Mouse (Mus musculus) intestine, postnatal 0 days (tissue): Measurements from ENCODE around the gene Klf6. TPM values are rescaled to one million over a fixed set of nuclear protein-coding genes. Genes with fewer than 3 reads are reported as not detected.

Experiments used
- ATAC-seq: fragments of 200-750 bp; cut with Nextera tagmentation; 2 replicates; pipeline ENCODE4 v1.8.0; 2017; ENCODE audit warnings: mild to moderate bottlenecking, moderate TSS enrichment, moderate library complexity
- H3K27ac ChIP-seq: fragments of 300-500 bp; sonication (generic); 2 replicates; pipeline ENCODE4 v1.5.1; 2014; ENCODE audit warnings: mild to moderate bottlenecking, low read depth, low read length, moderate library complexity
- H3K27me3 ChIP-seq: fragments of 300-500 bp; sonication (generic); replicated peaks from 2 replicates; pipeline ENCODE4 v1.6.1; 2014; ENCODE audit warnings: low read length, mixed read lengths; ENCODE audit not compliant: control insufficient read depth, insufficient read depth
- H3K36me3 ChIP-seq: fragments of 300-500 bp; sonication (generic); 2 replicates; pipeline ENCODE4 v1.6.1; 2014; ENCODE audit warnings: mild to moderate bottlenecking, moderate library complexity; ENCODE audit not compliant: control insufficient read depth, insufficient read depth
- H3K4me1 ChIP-seq: fragments of 300-500 bp; sonication (generic); replicated peaks from 2 replicates; pipeline ENCODE4 v1.6.1; 2014; ENCODE audit warnings: antibody characterized with exemption, low read length, mixed read lengths; ENCODE audit not compliant: control insufficient read depth, insufficient read depth
- H3K4me2 ChIP-seq: fragments of 300-500 bp; sonication (generic); replicated peaks from 2 replicates; pipeline ENCODE4 v1.6.1; 2014; ENCODE audit warnings: low read depth, mild to moderate bottlenecking, moderate library complexity
- H3K4me3 ChIP-seq: fragments of 300-500 bp; sonication (generic); 2 replicates; pipeline ENCODE4 v1.5.1; 2014; ENCODE audit warnings: low read depth, low read length
- H3K9ac ChIP-seq: fragments of 300-500 bp; sonication (generic); 2 replicates; pipeline ENCODE4 v1.6.1; 2014; ENCODE audit warnings: mild to moderate bottlenecking, low read depth, low read length
- H3K9me3 ChIP-seq: fragments of 300-500 bp; sonication (generic); 2 replicates; pipeline ENCODE4 v1.6.1; 2016; ENCODE audit warnings: mixed run types; ENCODE audit not compliant: control insufficient read depth
- CTCF ChIP-seq: sonication (generic); IDR thresholded peaks from 2 replicates; pipeline ENCODE4 v1.5.1; 2016; ENCODE audit warnings: low read depth, mild to moderate bottlenecking, control low read depth, antibody characterized with exemption, moderate library complexity
- WGBS: fragments of 180-500 bp; shearing (Covaris S2); extraction: QIAGEN DNeasy Blood & Tissue Kit; methylation state at CpG from one replicate; pipeline ENCODE4 v1.1.7; 2014; 5-methylcytosine and 5-hydroxymethylcytosine counted together
- polyA plus RNA-seq: library from polyadenylated mRNA; unstranded; fragments of >200 nt; fragmentation: Nextera tagmentation; extraction: Ambion mirVana; gene quantifications from 2 replicates; pipeline ENCODE4 v1.2.1, GENCODE M21; 2015

The Klf6 gene
- polyA plus RNA-seq, 1 experiment from 2014 or later, result 64.4 TPM

DNA sequence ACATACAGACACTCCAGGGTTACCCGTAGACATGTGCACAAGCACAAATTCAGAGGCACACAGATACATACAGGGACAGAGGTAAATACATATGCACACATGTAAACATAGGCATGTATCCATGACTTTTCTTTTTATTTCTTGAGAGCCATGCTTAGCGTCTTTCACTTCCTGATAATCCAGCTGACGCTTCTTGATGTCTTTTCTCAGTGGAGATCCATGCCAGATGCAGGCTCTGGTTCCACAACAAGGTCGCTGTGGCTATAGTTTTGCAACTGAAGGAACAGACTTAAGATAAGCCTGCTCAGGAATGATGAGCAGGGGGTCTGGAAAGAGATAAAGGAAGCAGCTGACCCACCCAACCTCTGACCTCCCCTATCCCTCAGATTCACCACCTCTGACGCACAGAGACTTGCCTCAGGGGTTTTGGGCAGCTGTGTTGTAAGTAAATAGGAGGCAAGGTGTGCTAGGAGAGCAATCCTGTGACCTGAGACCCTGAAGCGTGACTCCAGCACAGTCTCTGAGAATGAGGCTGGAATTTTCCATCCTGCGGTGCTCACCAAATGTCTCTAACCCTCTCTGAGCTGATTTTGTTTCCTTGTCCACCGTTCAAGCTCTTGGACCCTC is 37.0 kb upstream of the Klf6 start:
- no peak overlapping the region for H3K4me2 ChIP-seq
- H3K36me3 ChIP-seq, result no peaks in the 10 kb centered on the region
- H3K9ac ChIP-seq, result no peak overlapping the region
- TF ChIP-seq CTCF, result no peak
- H3K4me3 ChIP-seq, result no peak overlapping the region
- H3K9me3 ChIP-seq, result no peaks in the 10 kb centered on the region
- H3K27me3 ChIP-seq, result no peaks in the 10 kb centered on the region
- no peak overlapping the region for H3K27ac ChIP-seq
- ATAC-seq, result no peak
- 76% methylated on average over 8 of the region's 8 CpGs for WGBS
- peaks cover 6% of the 10 kb centered on the region for H3K4me1 ChIP-seq

DNA sequence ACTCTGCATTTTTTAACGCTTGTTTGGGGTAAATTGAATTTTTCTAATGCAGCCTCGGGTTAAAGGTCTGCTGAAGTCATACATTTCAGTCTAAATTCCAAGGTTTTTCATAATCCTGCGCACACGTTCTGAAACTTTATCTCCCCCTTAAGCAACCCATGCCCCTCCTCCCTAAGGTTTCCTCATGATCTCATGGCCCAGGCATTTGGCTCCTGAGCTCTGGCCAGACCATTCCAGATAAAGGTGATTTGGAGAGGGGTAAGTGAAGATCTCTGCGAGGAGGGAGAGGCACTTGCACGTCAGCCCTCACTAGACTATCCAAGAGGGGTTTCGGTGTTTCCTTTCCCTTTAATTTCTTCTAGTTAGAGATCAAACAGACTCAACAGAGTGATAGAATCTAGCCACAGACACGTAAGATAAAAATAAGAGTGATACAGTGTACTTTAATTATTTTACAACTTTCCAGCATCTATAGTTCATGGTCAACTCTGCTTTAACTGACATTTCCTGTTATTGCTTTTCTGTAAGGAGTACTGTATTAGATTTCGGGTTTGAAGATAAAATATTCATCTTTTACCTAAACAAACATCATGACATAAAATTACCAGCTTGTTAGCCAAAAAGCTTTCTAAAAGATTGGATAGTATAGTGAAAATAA is 35.0 kb upstream of the Klf6 start:
- peak overlapping the region; percentile 50 for H3K4me2 ChIP-seq
- ATAC-seq, result peak; percentile 70
- no peak overlapping the region for H3K27ac ChIP-seq

DNA sequence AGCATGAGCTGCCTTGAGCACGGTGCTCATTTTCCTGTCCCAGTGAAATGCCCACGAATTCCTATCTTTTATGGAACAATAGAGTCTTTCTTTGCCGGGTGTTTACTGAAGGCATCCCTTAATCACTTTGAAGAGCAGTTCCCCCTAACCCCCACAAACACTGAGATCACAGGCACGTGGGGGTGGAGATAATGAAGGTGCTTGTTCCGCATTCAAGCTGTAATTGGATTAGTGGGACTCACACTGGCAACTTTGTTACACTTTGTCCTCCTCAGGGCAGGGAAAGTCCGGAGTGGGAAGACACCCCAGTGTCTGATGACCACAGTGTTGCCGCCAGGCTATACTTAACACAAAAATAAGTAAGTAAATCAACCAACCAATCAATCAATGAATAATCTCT is 29.3 kb upstream of the Klf6 start:
- Histone ChIP-seq H3K36me3 (no peaks in the 10 kb centered on the region), H3K9me3 (no peaks in the 10 kb centered on the region), H3K4me3 (no peak overlapping the region), H3K27ac (no peak overlapping the region), H3K4me2 (no peak overlapping the region; the same call in 1 of the 2 replicates), H3K27me3 (no peaks in the 10 kb centered on the region), H3K4me1 (no peaks in the 10 kb centered on the region), H3K9ac (no peak overlapping the region)
- TF ChIP-seq CTCF, result no peak
- ATAC-seq, result peak; percentile 78
- WGBS, result 21% methylated on average over 7 of the region's 7 CpGs

More for the DNA sequence above, 35.0 kb upstream of the Klf6 start:
- Histone ChIP-seq H3K9me3 (no peaks in the 10 kb centered on the region), H3K4me3 (no peak overlapping the region), H3K9ac (no peak overlapping the region), H3K36me3 (no peaks in the 10 kb centered on the region), H3K4me1 (peaks cover 6% of the 10 kb centered on the region), H3K27me3 (no peaks in the 10 kb centered on the region)
- no peak for TF ChIP-seq CTCF
- 17% methylated on average over 9 of the region's 9 CpGs for WGBS

DNA sequence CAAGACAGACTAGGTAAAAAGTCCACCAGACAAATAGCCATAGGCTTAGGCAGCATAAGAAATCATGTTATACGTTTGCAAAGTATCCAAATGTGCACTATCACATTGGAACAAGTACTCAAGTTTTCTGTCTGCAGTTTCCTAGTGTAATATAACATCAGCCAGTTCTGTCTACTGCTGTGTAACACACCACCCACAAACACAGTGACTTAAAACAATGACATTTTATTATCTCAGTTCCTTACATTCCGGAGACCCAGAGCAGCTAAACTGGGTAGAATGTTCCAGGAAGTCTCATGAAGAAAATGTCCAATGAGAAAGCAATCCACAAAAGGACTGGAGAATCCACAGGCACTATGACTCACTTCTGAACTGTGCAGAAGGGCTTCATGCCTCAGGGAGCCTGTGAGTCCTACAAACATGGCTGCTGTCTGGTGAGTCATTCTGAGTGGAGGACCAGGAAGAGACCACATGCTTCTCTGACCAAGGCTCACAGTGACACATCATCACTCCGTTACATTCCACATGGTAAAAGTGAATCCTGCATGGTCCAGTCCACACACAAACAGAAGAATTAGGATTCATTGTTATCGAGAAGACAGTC is 24.0 kb upstream of the Klf6 start:
- no peaks in the 10 kb centered on the region for H3K27me3 ChIP-seq
- H3K36me3 ChIP-seq, result no peaks in the 10 kb centered on the region
- ATAC-seq, result peak; percentile 83
- no peaks in the 10 kb centered on the region for H3K4me1 ChIP-seq
- H3K4me2 ChIP-seq, result no peak overlapping the region
- no peaks in the 10 kb centered on the region for H3K9me3 ChIP-seq
- H3K27ac ChIP-seq, result no peak overlapping the region
- H3K9ac ChIP-seq, result no peak overlapping the region
- no peak for TF ChIP-seq CTCF
- 67% methylated on average over 4 of the region's 4 CpGs for WGBS
- H3K4me3 ChIP-seq, result no peak overlapping the region

DNA sequence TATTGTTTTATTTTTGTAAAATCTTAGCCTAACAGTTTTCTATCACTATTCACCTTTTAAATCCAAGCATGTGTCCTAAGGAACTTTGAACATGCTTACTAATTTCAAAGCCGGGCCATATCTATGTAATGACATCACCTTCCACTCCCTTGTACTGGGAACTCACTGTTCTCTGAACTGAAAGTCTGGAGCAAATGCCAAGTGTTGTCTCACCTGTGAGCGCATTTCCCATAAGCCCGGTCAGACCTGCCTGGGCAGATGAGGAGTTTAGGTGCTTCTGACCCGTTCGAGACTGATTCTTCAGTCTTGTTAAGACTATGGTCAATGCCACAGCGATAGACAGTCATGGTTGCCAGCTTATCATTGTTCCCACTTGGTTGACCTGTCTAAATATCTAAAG is 19.9 kb upstream of the Klf6 start:
- Histone ChIP-seq H3K4me1 (no peaks in the 10 kb centered on the region; the same call in 1 of the 2 replicates), H3K27me3 (no peaks in the 10 kb centered on the region), H3K36me3 (no peaks in the 10 kb centered on the region), H3K9ac (no peak overlapping the region), H3K9me3 (no peaks in the 10 kb centered on the region), H3K4me2 (no peak overlapping the region), H3K27ac (peak overlapping the region; percentile 80), H3K4me3 (no peak overlapping the region)
- TF ChIP-seq CTCF, result no peak
- ATAC-seq, result peak; percentile 90
- whole genome bisulfite sequencing, result 47% methylated on average over 6 of the region's 6 CpGs

DNA sequence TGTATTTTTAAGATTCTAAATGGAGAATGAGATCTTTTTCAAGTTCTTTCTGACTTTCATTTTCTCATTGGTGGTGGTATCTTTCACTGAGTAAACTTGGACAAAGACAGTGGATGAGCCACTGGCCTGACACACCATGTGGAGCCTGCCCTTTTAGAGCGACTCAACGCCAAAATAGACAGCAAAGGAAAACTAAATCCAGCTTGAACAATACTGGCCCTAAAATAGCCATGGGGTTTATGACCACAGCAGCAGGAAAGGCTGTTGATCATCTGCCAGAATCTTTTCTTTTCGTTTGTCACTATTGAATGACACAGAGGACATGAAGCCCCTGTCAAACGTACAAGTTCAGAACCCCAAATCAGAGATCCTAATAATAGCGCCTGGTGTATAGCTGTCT is 18.4 kb upstream of the Klf6 start:
- H3K27me3 ChIP-seq, result no peaks in the 10 kb centered on the region
- no peaks in the 10 kb centered on the region for H3K9me3 ChIP-seq
- no peak overlapping the region for H3K27ac ChIP-seq
- H3K4me3 ChIP-seq, result no peak overlapping the region
- H3K4me2 ChIP-seq, result no peak overlapping the region
- no peak overlapping the region for H3K9ac ChIP-seq
- no peaks in the 10 kb centered on the region; the same call in 1 of the 2 replicates for H3K4me1 ChIP-seq
- WGBS, result 80% methylated on average over 5 of the region's 5 CpGs
- ATAC-seq, result no peak
- H3K36me3 ChIP-seq, result no peaks in the 10 kb centered on the region
- TF ChIP-seq CTCF, result no peak
